Mouse (Mus musculus): ENCODE measurements around the gene Treh. TPM values are rescaled to one million over a fixed set of nuclear protein-coding genes. Genes with fewer than 3 reads are reported as not detected.

Treh gene
- total RNA-seq, 2 experiments from 2014 or later = 0.18 TPM; not detected in 1

- no peak overlapping the region for H3K4me3 ChIP-seq
- peak overlapping the region; percentile 28; the same call in 1 of the 2 replicates for H3K27ac ChIP-seq
- DNase-seq (ENCODE audit: low spot score in 2 of 2) = no peak
- no peak for TF ChIP-seq CTCF (conservative IDR thresholded peaks at IDR 0.05)
Observed at GRCm38 (mm10) chr9:44686638-44687037, 13.6 kb downstream of the Treh start.

- DNase-seq (ENCODE audit: low spot score in 2 of 2) = no peak
- H3K4me3 ChIP-seq = no peak overlapping the region
- TF ChIP-seq CTCF (conservative IDR thresholded peaks at IDR 0.05) = no peak
Observed at GRCm38 (mm10) chr9:44688013-44688412, 15.0 kb downstream of the Treh start.

GRCm38 (mm10) chr9:44690641-44691040 lies 17.6 kb downstream of the Treh start:
- Histone ChIP-seq H3K4me3 (no peak overlapping the region), H3K27ac (no peak overlapping the region)

More at GRCm38 (mm10) chr9:44688013-44688412, 15.0 kb downstream of the Treh start:
- H3K27ac ChIP-seq = no peak overlapping the region

GRCm38 (mm10) chr9:44691671-44692520 lies 18.9 kb downstream of the Treh start:
- peak; percentile 42 to 71 for DNase-seq (ENCODE audit: low spot score in 2 of 2)

More at GRCm38 (mm10) chr9:44690641-44691040, 17.6 kb downstream of the Treh start:
- TF ChIP-seq CTCF (conservative IDR thresholded peaks at IDR 0.05) = no peak
- DNase-seq (ENCODE audit: low spot score in 2 of 2) = no peak

GRCm38 (mm10) chr9:44693071-44693470 lies 20.0 kb downstream of the Treh start:
- no peak for DNase-seq (ENCODE audit: low spot score in 2 of 2)
- TF ChIP-seq CTCF (conservative IDR thresholded peaks at IDR 0.05) = no peak
- H3K4me3 ChIP-seq = no peak overlapping the region
- no peak overlapping the region; the same call in 1 of the 2 replicates for H3K27ac ChIP-seq

More at GRCm38 (mm10) chr9:44691671-44692520, 18.9 kb downstream of the Treh start:
- Histone ChIP-seq H3K4me3 (no peak overlapping the region; the same call in 1 of the 2 replicates), H3K27ac (peak overlapping the region; percentile 64)
- no peak for TF ChIP-seq CTCF (conservative IDR thresholded peaks at IDR 0.05)

- no peak for DNase-seq (ENCODE audit: low spot score in 2 of 2)
- TF ChIP-seq CTCF (conservative IDR thresholded peaks at IDR 0.05) = no peak
- H3K27ac ChIP-seq = no peak overlapping the region
- H3K4me3 ChIP-seq = no peak overlapping the region
Observed at GRCm38 (mm10) chr9:44697866-44698265, 24.8 kb downstream of the Treh start.

- Histone ChIP-seq H3K27ac (no peak overlapping the region), H3K4me3 (no peak overlapping the region)
- DNase-seq (ENCODE audit: low spot score in 2 of 2) = no peak
- TF ChIP-seq CTCF (conservative IDR thresholded peaks at IDR 0.05) = no peak
Observed at GRCm38 (mm10) chr9:44699196-44699595, 26.2 kb downstream of the Treh start.

- no peak for TF ChIP-seq CTCF (conservative IDR thresholded peaks at IDR 0.05)
- Histone ChIP-seq H3K27ac (no peak overlapping the region), H3K4me3 (no peak overlapping the region)
- DNase-seq (ENCODE audit: low spot score in 2 of 2) = no peak
Observed at GRCm38 (mm10) chr9:44699730-44700129, 26.7 kb downstream of the Treh start.

- no peak for DNase-seq (ENCODE audit: low spot score in 2 of 2)
Observed at GRCm38 (mm10) chr9:44707749-44708428, 34.9 kb downstream of the Treh start.

GRCm38 (mm10) chr9:44708429-44708765 lies 35.4 kb downstream of the Treh start:
- DNase-seq (ENCODE audit: low spot score in 2 of 2) = peak in 1 of 2 experiments; percentile 27
- Histone ChIP-seq H3K4me3 (peak overlapping the region; percentile 46), H3K27ac (no peak overlapping the region)
- peak; percentile 38 for TF ChIP-seq CTCF (conservative IDR thresholded peaks at IDR 0.05)

More at GRCm38 (mm10) chr9:44707749-44708428, 34.9 kb downstream of the Treh start:
- Histone ChIP-seq H3K27ac (no peak overlapping the region), H3K4me3 (peak overlapping the region; percentile 46)
- TF ChIP-seq CTCF (conservative IDR thresholded peaks at IDR 0.05) = no peak

- no peak for DNase-seq (ENCODE audit: low spot score in 2 of 2)
- no peak for TF ChIP-seq CTCF (conservative IDR thresholded peaks at IDR 0.05)
- no peak overlapping the region for H3K27ac ChIP-seq
- H3K4me3 ChIP-seq = no peak overlapping the region
Observed at GRCm38 (mm10) chr9:44708925-44709324, 35.9 kb downstream of the Treh start.

GRCm38 (mm10) chr9:44709600-44709999 lies 36.6 kb downstream of the Treh start:
- no peak for DNase-seq (ENCODE audit: low spot score in 2 of 2)
- H3K27ac ChIP-seq = no peak overlapping the region
- H3K4me3 ChIP-seq = no peak overlapping the region
- peak; percentile 65 for TF ChIP-seq CTCF (conservative IDR thresholded peaks at IDR 0.05)

GRCm38 (mm10) chr9:44710213-44710612 lies 37.2 kb downstream of the Treh start:
- TF ChIP-seq CTCF (conservative IDR thresholded peaks at IDR 0.05) = no peak
- Histone ChIP-seq H3K4me3 (no peak overlapping the region), H3K27ac (no peak overlapping the region)
- no peak for DNase-seq (ENCODE audit: low spot score in 2 of 2)

Data from layer of hippocampus, adult 2 months (tissue).